Comparison of ENCODE assay signal across 21 mouse cellular contexts in genomic region chr12:31129548-31129947, GRCm38 (mm10). TPM values are rescaled to one million over a fixed set of nuclear protein-coding genes. Genes with fewer than 3 reads are reported as not detected.
DNase-seq lines count a peak whose midpoint lies in the region; TF ChIP-seq lines count a peak whose summit lies in the region.
"Had no signal": no experiment of that assay in that cellular context is flagged by ENCODE, and none has a peak within 500 bp of the region (broad histone marks: within the 10 kb centered on the region; RNA-seq: fewer than 3 reads in every experiment).

No protein-coding gene starts in this region.

- peak; percentile 64 for DNase-seq in kidney, adult 2 months
- no peak for DNase-seq in kidney, adult 11 months
- DNase-seq in kidney, adult 9 months = peak; percentile 53
- no peak for DNase-seq in kidney, postnatal 10 days
- DNase-seq: adrenal gland, adult 2 months; adrenal gland, postnatal 10 days; adrenal gland, postnatal 25 days; cerebellum, adult 11 months; cerebellum, adult 18-20 months; cerebellum, adult 8-10 months; cerebellum, adult 9-11 months; cerebellum, postnatal 14 days; cerebellum, postnatal 36 days; embryo, embryonic 11 days had no signal

- no peak for TF ChIP-seq POLR2A in kidney, adult 2 months (IDR thresholded peaks at IDR 0.05; ENCODE audit: low read depth, low read length)

- peaks cover 13% of the 10 kb centered on the region; the same call in 1 of the 2 replicates for H3K4me1 ChIP-seq in kidney, adult 2 months (ENCODE audit: control insufficient read depth, insufficient read depth, low read length)
- H3K4me1 ChIP-seq: forebrain, embryonic 12.5 days had no signal

- no peaks in the 10 kb centered on the region for H3K36me3 ChIP-seq in kidney, adult 2 months (ENCODE audit: control insufficient read depth, insufficient read depth, low read length)
- H3K36me3 ChIP-seq: embryonic facial prominence, embryonic 13.5 days; embryonic facial prominence, embryonic 15.5 days; forebrain, embryonic 10.5 days; forebrain, embryonic 12.5 days had no signal

- no peak for TF ChIP-seq CTCF in kidney, adult 2 months (conservative IDR thresholded peaks at IDR 0.05; ENCODE audit: insufficient read depth, insufficient read length, low read depth, low read length)

- no peaks in the 10 kb centered on the region for H3K27me3 ChIP-seq in kidney, adult 2 months (replicated peaks; ENCODE audit: control insufficient read depth, insufficient read depth, low read length)
- H3K27me3 ChIP-seq: embryonic facial prominence, embryonic 13.5 days; embryonic facial prominence, embryonic 15.5 days; forebrain, embryonic 12.5 days had no signal

- no peak overlapping the region for H3K4me3 ChIP-seq in kidney, adult 2 months (ENCODE audit: insufficient read depth, low read depth, low read length)
- H3K4me3 ChIP-seq: embryonic facial prominence, embryonic 13.5 days; embryonic facial prominence, embryonic 15.5 days; erythroblast, embryonic 14.5 days; forebrain, embryonic 10.5 days; forebrain, embryonic 12.5 days had no signal

- 61% methylated on average over 4 of the region's 4 CpGs for WGBS in kidney, adult 2 months

- H3K27ac ChIP-seq in kidney, adult 2 months (ENCODE audit: insufficient read depth, low read depth, low read length) = no peak overlapping the region
- H3K27ac ChIP-seq: embryonic facial prominence, embryonic 13.5 days; embryonic facial prominence, embryonic 15.5 days; forebrain, embryonic 10.5 days; forebrain, embryonic 12.5 days had no signal

RNA-seq across cellular contexts. Expression of gene Fam110c, which starts 55.9 kb away (rescaled TPM):
- polyA plus RNA-seq in kidney, adult 2 months (2012; rRNA removed) = 2.7 and 3.4 TPM in 2 replicates
- polyA plus RNA-seq: brain, embryonic 14.5 days; erythroblast, embryonic 14.5 days; forebrain, embryonic 14.5 days had no signal

Comparison
In these comparisons a context has a peak if more than half of its experiments do, and no peak if none do; other contexts are left out.
1. DNase-seq: peak in kidney, adult 2 months (single experiment) and kidney, adult 9 months (single experiment); none in kidney, adult 11 months (single experiment) and kidney, postnatal 10 days (single experiment).